Mouse (Mus musculus): ENCODE measurements around the gene Ptrh2.
"Not testable (repeated sequence)": the region's sequence is repeated elsewhere in the genome, so short reads cannot be mapped to it uniquely, and the experiment has no call there.

Gene Ptrh2

DNA sequence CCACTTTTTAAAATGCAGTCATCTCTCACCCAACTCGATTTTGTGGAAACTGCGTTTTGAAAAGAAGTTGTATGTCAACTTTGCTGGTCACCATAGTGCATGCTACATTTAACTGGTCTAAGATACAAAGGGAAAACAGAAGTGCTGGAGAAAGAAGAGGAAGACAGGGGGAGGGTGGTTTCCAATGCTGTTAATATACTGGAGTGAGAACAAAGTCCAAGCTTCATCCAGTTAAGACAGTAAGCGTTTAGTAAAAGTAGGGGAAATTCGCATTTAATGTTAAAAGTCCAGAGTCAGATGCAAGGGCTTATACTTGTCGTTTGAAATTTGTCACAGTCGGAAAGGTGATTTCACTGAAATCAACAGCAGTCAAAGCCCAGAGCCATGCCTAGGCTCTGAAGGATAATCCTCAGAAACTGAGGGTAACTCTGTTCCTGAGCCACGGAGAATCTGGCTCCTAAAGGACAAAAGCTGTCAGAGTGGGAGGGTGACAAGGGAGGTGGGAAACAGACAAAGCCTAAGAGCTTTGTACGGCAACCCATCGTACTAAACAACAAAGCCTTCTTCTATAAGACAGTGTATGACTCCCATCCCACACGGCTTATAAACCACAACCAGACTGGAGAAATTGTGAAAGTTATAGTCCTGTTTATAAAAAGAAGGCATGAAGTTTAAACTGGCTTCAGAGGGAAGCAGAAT, 50.6 kb downstream of the Ptrh2 start:
- DNase-seq: no peak

DNA sequence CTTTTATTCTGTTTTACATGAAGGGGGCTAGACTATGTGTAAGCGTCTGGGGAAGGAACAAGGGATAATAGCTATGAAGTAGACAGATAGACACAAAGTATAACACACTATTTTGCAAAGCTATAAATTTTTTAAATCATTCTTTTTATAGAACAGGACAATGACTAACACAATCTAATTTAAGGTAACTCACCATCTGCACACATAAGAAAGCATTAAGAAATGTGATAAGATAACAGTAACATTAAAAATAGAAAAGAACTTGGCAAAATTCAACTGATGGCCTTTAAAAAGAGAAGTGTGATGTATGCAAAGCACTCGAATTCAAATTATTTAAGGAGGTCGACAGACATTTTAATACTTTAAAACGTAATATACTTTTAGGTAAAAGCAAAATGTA, 51.2 kb downstream of the Ptrh2 start:
- DNase-seq: no peak

DNA sequence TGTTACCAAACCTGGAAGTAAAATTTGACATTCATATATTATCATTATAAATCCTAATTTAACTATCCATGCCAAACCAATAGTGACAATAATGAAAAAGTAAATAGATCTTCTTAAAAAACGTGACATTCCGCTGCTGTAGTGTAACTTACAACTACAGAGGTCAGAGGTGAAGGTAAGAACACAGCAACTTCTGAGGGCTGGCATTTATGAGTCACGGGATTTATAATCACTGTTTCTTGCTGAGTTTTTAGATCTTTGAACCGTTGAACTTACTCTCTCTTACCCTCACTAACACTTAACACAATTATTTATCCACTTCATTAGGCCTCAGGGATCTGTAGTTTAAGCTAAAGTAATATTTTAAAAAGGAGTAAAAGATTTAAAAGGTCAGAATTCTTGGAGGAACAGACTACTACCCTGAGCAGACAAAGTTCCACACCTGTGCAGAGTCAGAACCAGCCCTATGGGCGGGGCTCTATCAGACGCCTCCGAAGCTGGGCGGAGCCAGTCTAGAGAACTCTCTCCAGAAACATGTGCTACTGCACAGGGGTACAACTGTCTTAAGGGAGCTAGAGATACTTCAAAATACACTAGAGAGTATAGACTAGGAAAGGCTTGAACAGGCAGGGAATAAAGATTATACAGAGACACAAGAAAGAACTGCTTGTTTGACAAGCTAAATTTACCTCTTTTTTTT, 53.7 kb downstream of the Ptrh2 start:
- peak in 1 of 2 experiments; percentile 27 for DNase-seq

DNA sequence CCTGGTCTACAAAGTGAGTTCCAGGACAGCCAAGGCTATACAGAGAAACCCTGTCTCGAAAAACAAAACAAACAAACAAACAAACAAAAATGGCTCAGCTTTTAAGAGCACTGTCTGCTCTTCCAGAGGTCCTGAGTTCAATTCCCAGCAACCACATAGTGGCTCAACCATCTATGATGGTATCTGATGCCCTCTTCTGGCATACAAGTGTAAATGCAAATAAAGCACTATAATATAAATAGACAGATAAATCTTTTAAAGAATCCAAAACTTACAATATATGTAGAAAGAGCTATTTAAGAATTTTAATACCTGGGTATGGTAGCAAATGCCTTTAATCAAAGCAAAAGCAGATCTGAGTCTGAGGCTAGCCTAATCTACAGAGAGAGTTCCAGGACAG, 54.5 kb downstream of the Ptrh2 start:
- DNase-seq: not testable (repeated sequence)

DNA sequence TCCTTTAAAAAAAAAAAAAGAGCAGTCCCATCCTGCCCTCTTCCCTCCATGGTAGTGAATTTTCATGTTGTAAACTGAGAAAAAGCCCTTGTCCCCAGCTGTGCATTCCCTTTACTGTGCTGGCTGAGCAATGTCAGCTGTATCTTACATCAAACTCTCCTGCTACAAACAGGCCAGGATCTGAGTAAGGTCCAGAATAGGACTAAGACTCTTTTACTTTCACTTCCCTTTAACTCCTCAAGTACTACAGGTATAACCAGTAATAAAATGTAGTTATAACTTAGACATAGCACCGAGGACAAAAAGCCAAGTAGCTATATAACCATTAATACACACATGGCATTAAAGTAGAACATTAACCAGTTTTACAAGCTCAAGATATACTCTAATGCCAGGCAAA, 55.2 kb downstream of the Ptrh2 start:
- DNase-seq: no peak

DNA sequence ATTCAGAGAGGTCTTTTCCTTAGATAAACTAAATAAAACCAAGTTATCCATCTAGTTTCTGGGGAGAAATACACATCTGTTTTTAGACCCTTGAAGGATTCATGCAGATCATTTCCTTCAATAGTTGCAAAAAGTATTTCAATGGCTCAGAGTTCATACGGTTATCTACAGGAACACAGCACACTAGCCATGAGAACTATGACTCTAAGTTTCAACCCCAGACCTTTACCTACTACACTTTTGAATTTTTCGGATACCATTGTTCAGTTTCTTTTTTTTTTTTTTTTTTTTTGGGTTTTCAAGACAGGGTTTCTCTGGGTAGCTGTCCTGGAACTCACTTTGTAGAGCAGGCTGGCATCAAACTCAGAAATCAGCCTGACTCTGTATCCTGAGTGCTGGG, 55.7 kb downstream of the Ptrh2 start:
- no peak for DNase-seq

DNA sequence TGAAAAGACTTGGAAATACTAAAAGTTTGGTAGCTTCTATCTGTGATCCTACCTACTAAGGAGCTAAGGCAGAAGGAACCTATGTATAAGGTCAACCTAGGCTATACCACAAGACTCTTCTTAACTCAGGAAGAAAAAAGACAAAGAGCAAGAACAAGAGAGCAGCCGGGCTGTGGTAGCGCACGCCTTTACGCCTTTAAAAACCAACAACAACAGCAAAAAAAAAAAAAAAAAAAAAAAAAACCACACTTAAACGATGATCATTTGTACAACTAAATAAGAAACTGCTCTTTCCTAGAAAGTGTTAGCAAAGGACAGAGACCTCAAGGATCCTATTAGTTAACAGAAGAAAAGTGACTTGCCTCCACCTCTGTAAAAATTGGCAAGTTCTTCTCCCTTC, 57.7 kb downstream of the Ptrh2 start:
- no peak for DNase-seq

Data from lung, postnatal 4 days (tissue).